Comparison of ENCODE assay signal across 8 mouse cellular contexts in genomic region chr2:32646379-32647056, GRCm38 (mm10). TPM values are rescaled to one million over a fixed set of nuclear protein-coding genes. Genes with fewer than 3 reads are reported as not detected.
DNase-seq lines count a peak whose midpoint lies in the region; ATAC-seq and TF ChIP-seq lines count a peak whose summit lies in the region.

Eng (plus strand) TSS chr2:32646595.

- 0 out of 2 replicates have a peak within 1 kb of the TSS, but pooled peaks have one; percentile 4 for H3K4me3 ChIP-seq in forebrain, embryonic 11.5 days (ENCODE audit: low read depth, low read length)
- H3K4me3 ChIP-seq in lung, embryonic 14.5 days (ENCODE audit: low read depth, low read length) = peak within 1 kb of the TSS; percentile 49
- H3K4me3 ChIP-seq in spleen, adult 2 months (ENCODE audit: extremely low read depth, insufficient read depth, insufficient read length) = peak within 1 kb of the TSS; percentile 55

- H3K4me1 ChIP-seq in forebrain, embryonic 11.5 days (replicated peaks; ENCODE audit: control insufficient read depth, insufficient read depth, low read length) = no peaks in the 10 kb centered on the region
- peaks cover 6% of the 10 kb centered on the region; the same call in 1 of the 2 replicates for H3K4me1 ChIP-seq in lung, embryonic 14.5 days (ENCODE audit: insufficient read depth)
- peaks cover 7% of the 10 kb centered on the region; the same call in 1 of the 2 replicates for H3K4me1 ChIP-seq in spleen, adult 2 months (ENCODE audit: control insufficient read depth, insufficient read depth, insufficient read length)

- H3K9me3 ChIP-seq in forebrain, embryonic 11.5 days (ENCODE audit: control insufficient read depth, low read length) = no peaks in the 10 kb centered on the region
- H3K9me3 ChIP-seq in lung, embryonic 14.5 days (ENCODE audit: low read depth, low read length) = no peaks in the 10 kb centered on the region

- WGBS in forebrain, embryonic 11.5 days = 62% methylated on average over 31 of the region's 31 CpGs
- 39% methylated on average over 31 of the region's 31 CpGs for WGBS in lung, embryonic 14.5 days
- 10% methylated on average over 31 of the region's 31 CpGs for WGBS in spleen, adult 2 months

- no peaks in the 10 kb centered on the region for H3K36me3 ChIP-seq in forebrain, embryonic 11.5 days (ENCODE audit: control insufficient read depth, insufficient read depth, low read length)
- H3K36me3 ChIP-seq in lung, embryonic 14.5 days (ENCODE audit: insufficient read depth) = 0 out of 2 replicates have a peak, but pooled peaks cover 5% of the 10 kb centered on the region
- H3K36me3 ChIP-seq in spleen, adult 2 months (ENCODE audit: control insufficient read depth, insufficient read depth, low read length) = no peaks in the 10 kb centered on the region

- H3K27me3 ChIP-seq in forebrain, embryonic 11.5 days (ENCODE audit: control insufficient read depth, insufficient read depth, low read length) = no peaks in the 10 kb centered on the region
- H3K27me3 ChIP-seq in lung, embryonic 14.5 days (ENCODE audit: insufficient read depth, low read length) = no peaks in the 10 kb centered on the region
- H3K27me3 ChIP-seq in spleen, adult 2 months (ENCODE audit: control insufficient read depth, insufficient read depth, low read length) = no peaks in the 10 kb centered on the region

- no peak for TF ChIP-seq CTCF in lung, embryonic 14.5 days (IDR thresholded peaks at IDR 0.05; ENCODE audit: low read depth)
- no peak for TF ChIP-seq CTCF in spleen, adult 2 months (IDR thresholded peaks at IDR 0.05; ENCODE audit: extremely low read depth, insufficient read depth, insufficient read length, insufficient replicate concordance)

- no peak within 1 kb of the TSS for H3K27ac ChIP-seq in forebrain, embryonic 11.5 days (ENCODE audit: low read depth, low read length)
- H3K27ac ChIP-seq in lung, embryonic 14.5 days (ENCODE audit: low read depth) = peak within 1 kb of the TSS; percentile 86
- H3K27ac ChIP-seq in spleen, adult 2 months (ENCODE audit: insufficient read depth, low read length) = peak within 1 kb of the TSS; percentile 76

- no peak; the same call in 1 of the 2 replicates for TF ChIP-seq POLR2A in spleen, adult 2 months (IDR thresholded peaks at IDR 0.05; ENCODE audit: low read depth, low read length)

- intact Hi-C loops in heart, postnatal 10 days (cut with DNase I) = loop anchor here (2.0 kb wide), 1 partner anchor 14 kb away; no protein-coding TSS in a partner anchor

- DNase-seq in cerebellum, postnatal 10 days = peak; percentile 31 to 39
- no peak for DNase-seq in cerebellum, adult 9-10 months
- DNase-seq in forebrain, embryonic 11.5 days (ENCODE audit: low spot score) = no peak
- DNase-seq in heart, postnatal 10 days = peak; percentile 84 to 85
- DNase-seq in kidney, postnatal 36 days = peak; percentile 89 to 90
- peak; percentile 84 for DNase-seq in lung, embryonic 14.5 days
- DNase-seq in spleen, adult 2 months (ENCODE audit: low read depth in 1 of 2, low spot score in 2 of 2) = peak in 1 of 2 experiments; percentile 24
- DNase-seq in cerebellum, postnatal 25 days = no peak

- no peak for ATAC-seq in forebrain, embryonic 11.5 days (replicated peaks; ENCODE audit: low FRiP score)
- peak; percentile 82 for ATAC-seq in lung, embryonic 14.5 days (ENCODE audit: insufficient read depth)

- H3K9ac ChIP-seq in forebrain, embryonic 11.5 days (ENCODE audit: low read length) = no peak within 1 kb of the TSS
- peak within 1 kb of the TSS; percentile 67 for H3K9ac ChIP-seq in lung, embryonic 14.5 days

- no peak within 1 kb of the TSS for H3K4me2 ChIP-seq in forebrain, embryonic 11.5 days (ENCODE audit: low read depth, low read length, severe bottlenecking)
- H3K4me2 ChIP-seq in lung, embryonic 14.5 days = peak within 1 kb of the TSS; percentile 56

RNA-seq across cellular contexts. Expression of gene Eng, which starts in this region (rescaled TPM):
- 25.5 and 25.9 TPM in 2 replicates for polyA plus RNA-seq in forebrain, embryonic 11.5 days (2014; fragmentation: Nextera tagmentation; extraction: Ambion mirVana)
- 100 to 1,000 TPM; 152 to 166 TPM for total RNA-seq in heart, postnatal 10 days (2021)
- polyA plus RNA-seq in lung, embryonic 14.5 days (2014; fragmentation: Nextera tagmentation; extraction: Ambion mirVana) = 91.1 and 98.5 TPM in 2 replicates
- polyA plus RNA-seq in spleen, adult 2 months (2012; rRNA removed) = 132 and 168 TPM in 2 replicates

Comparison
In these comparisons a context has a peak if more than half of its experiments do, and no peak if none do; other contexts are left out.
1. DNase-seq: peak in cerebellum, postnatal 10 days (2 of 2), heart, postnatal 10 days (2 of 2), kidney, postnatal 36 days (2 of 2) and lung, embryonic 14.5 days (single experiment); none in cerebellum, adult 9-10 months (single experiment), forebrain, embryonic 11.5 days (single experiment) and cerebellum, postnatal 25 days (0 of 2).
2. H3K4me3 ChIP-seq: peak in every context shown above with its lines; median percentile 55 in spleen, adult 2 months; 49 in lung, embryonic 14.5 days; 4 in forebrain, embryonic 11.5 days.